Mouse (Mus musculus): ENCODE measurements around the gene 4933415A04Rik. TPM values are rescaled to one million over a fixed set of nuclear protein-coding genes. Genes with fewer than 3 reads are reported as not detected.

4933415A04Rik gene
- total RNA-seq (2014; rRNA removed) = 0.27 and 0.85 TPM in 2 replicates
- 1.6 and 2.3 TPM in 2 replicates for polyA plus RNA-seq (2015; fragmentation: Nextera tagmentation; extraction: Ambion mirVana)

DNA sequence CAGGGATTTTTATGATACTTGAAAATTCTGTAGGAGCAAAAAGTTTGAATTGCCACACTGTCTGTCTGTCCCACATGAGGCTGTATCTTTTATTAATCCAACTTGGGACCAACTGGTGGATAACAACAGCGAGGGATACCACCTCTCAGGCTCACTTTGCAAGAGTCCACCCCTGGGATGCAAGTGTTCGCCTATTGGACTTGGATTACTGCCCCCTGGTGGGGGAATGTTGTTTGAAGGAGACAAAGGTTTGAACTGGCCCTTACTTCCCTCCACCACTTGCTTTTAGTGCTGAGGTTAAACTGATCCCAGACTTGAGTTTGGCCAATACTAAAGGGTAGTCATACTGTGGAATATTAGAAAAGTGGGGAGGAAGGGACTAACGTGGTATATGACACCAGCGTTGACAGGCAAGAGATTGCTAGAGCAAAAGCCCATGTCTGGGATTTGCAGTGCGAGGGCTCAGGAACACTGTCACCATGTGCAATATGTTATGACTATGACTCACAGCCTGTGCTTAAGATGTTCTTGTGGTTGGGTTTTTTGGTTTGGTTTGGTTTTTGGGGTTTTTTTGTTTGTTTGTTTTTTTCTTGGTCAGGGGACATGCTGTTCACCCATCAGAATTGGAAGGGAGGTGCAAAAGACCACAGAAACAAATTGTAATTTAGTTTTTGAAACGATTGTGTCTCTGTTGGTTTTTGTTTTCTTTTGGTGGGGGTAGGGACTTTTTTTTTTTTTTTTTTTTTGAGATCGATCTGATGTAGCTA, at the start of gene 4933415A04Rik:
TSS of gene 4933415A04Rik (plus strand) at position 717 of the 767 bp plus-strand sequence.
- DNase-seq (ENCODE audit: low spot score) = peak; percentile 77
- Histone ChIP-seq H3K4me3 (ENCODE audit: low read depth, low read length) (no peak within 1 kb of the TSS), H3K9me3 (ENCODE audit: low read length) (no peaks in the 10 kb centered on the region), H3K4me2 (ENCODE audit: low read depth, low read length, poor library complexity, severe bottlenecking) (no peak within 1 kb of the TSS), H3K4me1 (ENCODE audit: insufficient read depth, low read length) (no peaks in the 10 kb centered on the region; the same call in 1 of the 2 replicates), H3K9ac (replicated peaks; ENCODE audit: low read length, poor library complexity, severe bottlenecking) (no peak within 1 kb of the TSS), H3K27me3 (ENCODE audit: insufficient read depth, low read length) (no peaks in the 10 kb centered on the region), H3K27ac (ENCODE audit: low read depth, low read length) (no peak within 1 kb of the TSS), H3K36me3 (ENCODE audit: insufficient read depth, low read length) (no peaks in the 10 kb centered on the region)
- TF ChIP-seq CTCF (IDR thresholded peaks at IDR 0.05) = peak; percentile 74
- 67% methylated on average over 7 of the region's 7 CpGs for WGBS
- no peak for ATAC-seq (ENCODE audit: low FRiP score)

DNA sequence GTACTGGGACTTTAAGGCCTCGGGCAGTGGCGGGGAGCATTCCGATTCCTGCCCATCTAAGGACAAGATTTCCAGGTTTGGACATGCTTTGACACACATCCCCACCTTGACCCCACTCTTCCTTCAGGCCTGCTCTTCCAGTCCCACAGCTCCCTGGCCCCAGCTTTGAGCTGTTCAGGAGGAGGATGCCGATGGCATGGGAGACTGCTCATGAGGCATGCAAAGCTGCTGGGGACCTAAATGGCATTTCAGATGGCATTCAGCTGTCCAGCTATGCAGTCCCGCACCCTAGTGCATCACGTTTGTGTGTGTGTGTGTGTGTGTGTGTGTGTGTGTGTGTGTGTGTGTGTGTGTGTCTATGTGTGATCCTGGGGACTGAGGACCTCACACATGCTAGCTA, 49.8 kb upstream of the 4933415A04Rik start:
- TF ChIP-seq CTCF (IDR thresholded peaks at IDR 0.05) = no peak
- no peaks in the 10 kb centered on the region for H3K36me3 ChIP-seq (ENCODE audit: insufficient read depth, low read length)
- H3K9ac ChIP-seq (replicated peaks; ENCODE audit: low read length, poor library complexity, severe bottlenecking) = no peak overlapping the region
- H3K9me3 ChIP-seq (ENCODE audit: low read length) = no peaks in the 10 kb centered on the region
- no peaks in the 10 kb centered on the region for H3K27me3 ChIP-seq (ENCODE audit: insufficient read depth, low read length)
- no peak overlapping the region for H3K27ac ChIP-seq (ENCODE audit: low read depth, low read length)
- H3K4me1 ChIP-seq (ENCODE audit: insufficient read depth, low read length) = no peaks in the 10 kb centered on the region
- WGBS = 77% methylated on average over 6 of the region's 6 CpGs
- no peak overlapping the region for H3K4me2 ChIP-seq (ENCODE audit: low read depth, low read length, poor library complexity, severe bottlenecking)
- no peak for DNase-seq (ENCODE audit: low spot score)
- no peak for ATAC-seq (ENCODE audit: low FRiP score)
- no peak overlapping the region for H3K4me3 ChIP-seq (ENCODE audit: low read depth, low read length)

DNA sequence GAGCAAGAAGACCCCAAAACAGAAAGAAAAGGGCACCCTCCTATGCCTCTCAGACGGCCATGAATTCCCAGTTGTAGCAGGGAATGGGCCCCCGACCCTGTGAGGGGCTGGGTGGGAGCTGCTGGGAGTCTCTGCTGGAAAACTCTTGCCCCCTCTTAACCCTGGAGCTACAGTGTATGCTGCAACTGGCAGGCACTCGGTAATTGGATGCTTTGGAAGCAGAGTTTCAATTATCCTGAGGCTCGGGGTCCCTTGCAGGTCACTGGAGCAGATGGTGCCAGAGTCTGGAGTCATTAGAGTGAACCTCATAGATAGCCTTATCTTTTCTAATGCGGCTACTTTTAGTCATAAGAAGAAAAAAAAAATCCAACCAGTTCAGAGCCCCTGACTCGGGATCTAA, 47.0 kb upstream of the 4933415A04Rik start:
- H3K27me3 ChIP-seq (ENCODE audit: insufficient read depth, low read length) = no peaks in the 10 kb centered on the region

DNA sequence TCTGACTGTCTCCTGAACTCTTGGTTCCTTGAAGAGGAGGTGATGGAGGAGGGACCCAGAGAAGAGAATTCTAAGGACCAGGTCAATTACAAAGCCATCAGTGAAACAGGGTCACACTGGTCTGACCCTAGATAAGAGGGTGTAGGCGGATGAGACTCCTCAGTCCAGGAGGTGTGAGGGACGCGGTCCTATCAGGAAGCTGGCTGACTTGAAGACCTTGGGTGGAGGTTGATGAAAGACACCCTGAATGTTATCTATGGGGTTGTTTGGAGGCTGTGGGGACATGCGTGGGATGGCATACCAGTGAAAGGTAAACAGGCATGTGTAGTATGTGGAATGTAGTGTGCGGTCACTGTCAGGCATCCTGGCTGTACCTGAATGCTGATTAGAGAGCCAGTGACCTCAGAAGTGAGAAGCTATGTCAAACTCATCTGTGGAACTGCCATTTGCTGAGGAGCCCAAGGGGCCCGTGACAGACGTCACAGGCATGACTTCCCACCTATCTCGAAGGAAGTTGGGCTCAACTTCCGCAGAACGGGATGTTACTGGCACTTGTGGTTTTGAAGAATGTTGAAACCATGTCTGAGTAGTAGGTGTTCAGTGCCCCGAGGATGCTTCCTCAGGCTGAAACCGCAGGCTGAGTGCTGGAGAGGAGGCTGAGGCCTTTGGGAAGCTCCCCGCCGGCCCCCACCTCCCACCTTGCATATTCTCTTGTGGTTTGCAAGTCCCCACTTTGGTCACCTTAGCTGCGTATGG, 43.0 kb upstream of the 4933415A04Rik start:
- DNase-seq (ENCODE audit: low spot score) = no peak
- 95% methylated on average over 15 of the region's 15 CpGs for WGBS
- Histone ChIP-seq H3K4me1 (ENCODE audit: insufficient read depth, low read length) (no peaks in the 10 kb centered on the region), H3K36me3 (ENCODE audit: insufficient read depth, low read length) (no peaks in the 10 kb centered on the region), H3K27ac (ENCODE audit: low read depth, low read length) (no peak overlapping the region), H3K4me2 (ENCODE audit: low read depth, low read length, poor library complexity, severe bottlenecking) (no peak overlapping the region), H3K4me3 (ENCODE audit: low read depth, low read length) (no peak overlapping the region), H3K9me3 (ENCODE audit: low read length) (no peaks in the 10 kb centered on the region), H3K9ac (replicated peaks; ENCODE audit: low read length, poor library complexity, severe bottlenecking) (no peak overlapping the region), H3K27me3 (ENCODE audit: insufficient read depth, low read length) (no peaks in the 10 kb centered on the region)
- ATAC-seq (ENCODE audit: low FRiP score) = no peak
- TF ChIP-seq CTCF (IDR thresholded peaks at IDR 0.05) = no peak

More for the DNA sequence above, 47.0 kb upstream of the 4933415A04Rik start:
- no peak overlapping the region for H3K9ac ChIP-seq (replicated peaks; ENCODE audit: low read length, poor library complexity, severe bottlenecking)
- TF ChIP-seq CTCF (IDR thresholded peaks at IDR 0.05) = no peak
- no peaks in the 10 kb centered on the region for H3K9me3 ChIP-seq (ENCODE audit: low read length)
- DNase-seq (ENCODE audit: low spot score) (no peak), ATAC-seq (ENCODE audit: low FRiP score) (no peak)
- no peaks in the 10 kb centered on the region for H3K36me3 ChIP-seq (ENCODE audit: insufficient read depth, low read length)
- no peaks in the 10 kb centered on the region for H3K4me1 ChIP-seq (ENCODE audit: insufficient read depth, low read length)
- no peak overlapping the region for H3K27ac ChIP-seq (ENCODE audit: low read depth, low read length)
- no peak overlapping the region for H3K4me2 ChIP-seq (ENCODE audit: low read depth, low read length, poor library complexity, severe bottlenecking)
- 22% methylated on average over 6 of the region's 6 CpGs for WGBS
- H3K4me3 ChIP-seq (ENCODE audit: low read depth, low read length) = no peak overlapping the region

GRCm38 (mm10) chr11:43544819-43545218, 42.0 kb upstream of the 4933415A04Rik start:
- Histone ChIP-seq H3K27ac (ENCODE audit: low read depth, low read length) (no peak overlapping the region), H3K4me1 (ENCODE audit: insufficient read depth, low read length) (no peaks in the 10 kb centered on the region), H3K9ac (replicated peaks; ENCODE audit: low read length, poor library complexity, severe bottlenecking) (no peak overlapping the region), H3K4me3 (ENCODE audit: low read depth, low read length) (no peak overlapping the region), H3K4me2 (ENCODE audit: low read depth, low read length, poor library complexity, severe bottlenecking) (no peak overlapping the region), H3K36me3 (ENCODE audit: insufficient read depth, low read length) (no peaks in the 10 kb centered on the region), H3K27me3 (ENCODE audit: insufficient read depth, low read length) (no peaks in the 10 kb centered on the region), H3K9me3 (ENCODE audit: low read length) (no peaks in the 10 kb centered on the region)
- ATAC-seq (ENCODE audit: low FRiP score) (no peak), DNase-seq (ENCODE audit: low spot score) (no peak)
- 72% methylated on average over 7 of the region's 7 CpGs for WGBS
- TF ChIP-seq CTCF (IDR thresholded peaks at IDR 0.05) = no peak
